ENCODE assay signal across 8 mouse cellular contexts in the genomic region with DNA sequence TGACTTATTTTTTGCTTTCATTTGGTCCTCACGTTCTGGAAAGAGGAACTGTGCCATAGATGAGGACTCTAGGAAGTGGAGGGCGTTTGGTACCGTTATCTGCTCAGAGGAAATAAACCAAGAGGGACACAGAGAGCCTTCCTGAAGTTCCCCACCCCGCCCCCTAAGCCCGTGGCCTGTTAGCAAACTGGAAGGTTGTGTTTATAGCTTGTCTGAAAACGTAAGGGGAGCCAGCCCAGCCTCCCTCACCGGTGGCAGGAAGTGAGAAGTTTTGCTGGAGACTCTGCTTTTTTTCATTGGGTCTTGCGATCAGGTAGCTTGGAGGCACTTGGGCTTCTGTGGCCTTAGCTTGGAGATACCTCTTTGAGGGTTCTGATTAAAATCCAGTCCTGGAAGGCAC. TPM values are rescaled to one million over a fixed set of nuclear protein-coding genes. Genes with fewer than 3 reads are reported as not detected.
DNase-seq lines count a peak whose midpoint lies in the region; ATAC-seq and TF ChIP-seq lines count a peak whose summit lies in the region.

No protein-coding gene starts in this region.

- no peak overlapping the region for H3K27ac ChIP-seq in embryonic fibroblast, embryonic 13.5 days (ENCODE audit: insufficient read depth, low read length)
- H3K27ac ChIP-seq in limb, embryonic 12.5 days, result no peak overlapping the region
- no peak overlapping the region for H3K27ac ChIP-seq in midbrain, embryonic 11.5 days (ENCODE audit: low read depth, low read length)
- H3K27ac ChIP-seq in stomach, embryonic 15.5 days, result no peak overlapping the region

- no peaks in the 10 kb centered on the region for H3K36me3 ChIP-seq in limb, embryonic 12.5 days
- no peaks in the 10 kb centered on the region for H3K36me3 ChIP-seq in midbrain, embryonic 11.5 days (ENCODE audit: control insufficient read depth, insufficient read depth, low read length)
- no peaks in the 10 kb centered on the region for H3K36me3 ChIP-seq in stomach, embryonic 15.5 days

- TF ChIP-seq POLR2A in embryonic fibroblast, embryonic 13.5 days (IDR thresholded peaks at IDR 0.05; ENCODE audit: low read depth, low read length), result no peak

- no peak for TF ChIP-seq CTCF in embryonic fibroblast, embryonic 13.5 days (IDR thresholded peaks at IDR 0.05; ENCODE audit: borderline replicate concordance, insufficient read depth, low read length)

- 1% methylated on average over 8 of the region's 8 CpGs for WGBS in limb, embryonic 12.5 days
- 5% methylated on average over 8 of the region's 8 CpGs for WGBS in midbrain, embryonic 11.5 days
- WGBS in stomach, embryonic 15.5 days, result 4% methylated on average over 8 of the region's 8 CpGs

- peaks cover 15% of the 10 kb centered on the region for H3K27me3 ChIP-seq in limb, embryonic 12.5 days
- H3K27me3 ChIP-seq in midbrain, embryonic 11.5 days (ENCODE audit: control insufficient read depth, insufficient read depth, low read length), result 0 out of 2 replicates have a peak, but pooled peaks cover 2% of the 10 kb centered on the region
- H3K27me3 ChIP-seq in stomach, embryonic 15.5 days (replicated peaks), result no peaks in the 10 kb centered on the region

- peak overlapping the region; percentile 81 for H3K4me3 ChIP-seq in embryonic fibroblast, embryonic 13.5 days (ENCODE audit: insufficient read depth, low read length)
- peak overlapping the region; percentile 78 for H3K4me3 ChIP-seq in limb, embryonic 12.5 days (replicated peaks)
- peak overlapping the region; percentile 68 for H3K4me3 ChIP-seq in midbrain, embryonic 11.5 days (ENCODE audit: low read depth, low read length)
- peak overlapping the region; percentile 70 for H3K4me3 ChIP-seq in stomach, embryonic 15.5 days (replicated peaks)

- peak overlapping the region; percentile 86 for H3K4me2 ChIP-seq in limb, embryonic 12.5 days
- peak overlapping the region; percentile 77 for H3K4me2 ChIP-seq in midbrain, embryonic 11.5 days
- H3K4me2 ChIP-seq in stomach, embryonic 15.5 days, result peak overlapping the region; percentile 82

- no peak for ATAC-seq in limb, embryonic 12.5 days (ENCODE audit: insufficient number of reproducible peaks, insufficient read depth, low FRiP score, low TSS enrichment, low read depth)
- ATAC-seq in midbrain, embryonic 11.5 days (ENCODE audit: low FRiP score), result no peak
- no peak for ATAC-seq in stomach, embryonic 15.5 days (ENCODE audit: insufficient read depth, low FRiP score, low read depth)

- DNase-seq in 3134 (ENCODE audit: extremely low read depth, insufficient read length, low spot score) (peak; percentile 54), MEL-GATA-1-ER (ENCODE audit: extremely low read depth, low read depth) (peak; percentile 90)
- DNase-seq in heart, postnatal 4 days, result peak; percentile 44
- DNase-seq in midbrain, embryonic 11.5 days (ENCODE audit: low spot score, missing footprints), result peak; percentile 96
- DNase-seq in ovary, postnatal 10 days (ENCODE audit: low spot score), result no peak

- H3K9ac ChIP-seq in limb, embryonic 12.5 days (replicated peaks), result no peak overlapping the region
- H3K9ac ChIP-seq in midbrain, embryonic 11.5 days (ENCODE audit: low read length), result peak overlapping the region; percentile 74
- H3K9ac ChIP-seq in stomach, embryonic 15.5 days, result no peak overlapping the region

- no peaks in the 10 kb centered on the region for H3K9me3 ChIP-seq in limb, embryonic 12.5 days
- H3K9me3 ChIP-seq in midbrain, embryonic 11.5 days (ENCODE audit: control insufficient read depth, low read length), result no peaks in the 10 kb centered on the region
- H3K9me3 ChIP-seq in stomach, embryonic 15.5 days, result no peaks in the 10 kb centered on the region

- no peaks in the 10 kb centered on the region for H3K4me1 ChIP-seq in embryonic fibroblast, embryonic 13.5 days (ENCODE audit: control insufficient read depth, insufficient read depth, low read length)
- peaks cover 11% of the 10 kb centered on the region; the same call in 1 of the 2 replicates for H3K4me1 ChIP-seq in limb, embryonic 12.5 days (replicated peaks)
- H3K4me1 ChIP-seq in midbrain, embryonic 11.5 days (ENCODE audit: control insufficient read depth, insufficient read depth, low read length), result 0 out of 2 replicates have a peak, but pooled peaks cover 2% of the 10 kb centered on the region
- peaks cover 3% of the 10 kb centered on the region; the same call in 1 of the 2 replicates for H3K4me1 ChIP-seq in stomach, embryonic 15.5 days

RNA-seq across cellular contexts. Expression of gene Vav3, which starts 1.2 kb away (rescaled TPM):
- 0.94 and 2.6 TPM in 2 replicates for polyA plus RNA-seq in embryonic fibroblast, embryonic 13.5 days (2011; ENCODE audit: insufficient read length, low read depth, missing spikeins)
- 10 to 100 TPM; 12.2 to 12.6 TPM for total RNA-seq in heart, postnatal 4 days (2021)
- 6.1 and 6.4 TPM in 2 replicates for polyA plus RNA-seq in limb, embryonic 12.5 days (2016; fragmentation: Nextera tagmentation; extraction: Ambion mirVana)
- polyA plus RNA-seq in midbrain, embryonic 11.5 days (2014; fragmentation: Nextera tagmentation; extraction: Ambion mirVana), result 18.4 and 18.6 TPM in 2 replicates
- 14.9 and 17.5 TPM in 2 replicates for polyA plus RNA-seq in stomach, embryonic 15.5 days (2015; fragmentation: Nextera tagmentation; extraction: Ambion mirVana)
